Mouse (Mus musculus) cerebellum, adult 11-12 months (tissue): ENCODE data around the gene Rfx4.

Experiments used
- DNase-seq: peaks from one replicate; pipeline ENCODE4 v3.0.0; 2022

The Rfx4 gene

DNA sequence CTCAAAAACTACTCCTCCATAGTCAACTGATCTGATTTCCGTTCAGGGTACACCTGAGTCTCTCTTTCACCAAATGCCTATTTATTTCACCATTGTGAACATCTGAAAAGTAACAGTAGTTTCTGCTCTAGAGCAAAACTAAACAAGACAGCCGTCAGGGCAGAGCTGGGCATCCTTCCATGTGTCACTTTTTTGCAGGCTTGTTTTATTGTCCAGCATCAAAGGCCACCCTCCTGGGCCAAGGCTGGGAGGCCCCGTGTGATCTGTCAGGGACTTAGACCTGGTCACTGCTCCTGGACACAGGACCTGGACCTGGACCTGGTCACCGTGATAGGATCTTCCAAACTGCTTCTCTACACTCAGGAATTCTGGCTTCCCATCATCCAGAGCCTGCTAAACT, 116.1 kb downstream of the Rfx4 start:
- DNase-seq = no peak

DNA sequence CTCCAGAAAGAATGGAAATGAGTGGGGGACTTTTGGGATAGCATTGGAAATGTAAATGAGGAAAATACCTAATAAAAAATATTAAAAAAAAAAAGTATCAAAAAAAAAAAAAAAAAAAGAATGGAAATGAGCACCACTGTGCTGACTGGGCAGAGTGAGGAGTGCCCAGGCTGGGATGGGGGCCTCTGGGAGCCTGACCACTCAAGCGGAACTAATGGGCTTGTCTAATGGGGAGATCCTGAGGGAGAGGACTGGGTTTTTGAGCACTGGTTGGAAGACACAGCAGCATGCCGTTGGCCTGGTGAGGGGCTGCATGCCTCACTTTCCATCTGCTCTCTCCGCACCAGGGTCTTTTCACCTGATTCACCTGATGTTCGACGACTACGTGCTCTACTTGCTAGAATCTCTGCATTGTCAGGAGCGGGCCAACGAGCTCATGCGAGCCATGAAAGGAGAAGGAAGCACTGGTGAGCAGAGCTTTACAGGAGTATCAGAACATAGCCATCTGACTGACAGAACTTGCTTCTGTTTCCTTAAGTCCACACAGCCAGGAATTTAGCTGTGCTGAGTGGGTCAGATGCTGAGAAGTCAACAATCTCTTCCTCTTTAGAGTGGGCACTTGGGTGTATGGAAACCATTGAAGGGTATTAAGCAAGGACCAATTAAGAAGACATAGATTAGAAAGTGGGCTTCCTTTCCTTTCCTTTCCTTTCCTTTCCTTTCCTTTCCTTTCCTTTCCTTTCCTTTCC, 124.1 kb downstream of the Rfx4 start:
- DNase-seq = no peak

DNA sequence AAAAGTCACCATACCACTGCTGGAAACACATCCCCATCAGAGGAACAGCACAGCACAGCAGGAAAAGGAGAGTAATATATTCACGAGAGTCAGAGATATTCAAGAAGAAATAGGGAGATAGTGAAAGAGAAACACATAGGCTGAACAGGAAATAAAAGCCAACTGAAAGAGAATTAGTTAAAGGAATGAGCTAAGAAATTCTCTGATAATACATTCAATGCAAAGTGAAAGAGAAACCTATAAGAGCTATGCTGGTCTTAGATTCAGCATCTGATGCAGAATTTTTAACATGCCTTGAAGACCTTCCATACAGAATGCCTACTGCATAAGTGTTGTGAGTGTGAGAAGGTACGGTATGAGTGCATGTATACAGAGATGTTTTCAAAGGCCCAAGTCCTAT, 126.7 kb downstream of the Rfx4 start:
- no peak for DNase-seq

DNA sequence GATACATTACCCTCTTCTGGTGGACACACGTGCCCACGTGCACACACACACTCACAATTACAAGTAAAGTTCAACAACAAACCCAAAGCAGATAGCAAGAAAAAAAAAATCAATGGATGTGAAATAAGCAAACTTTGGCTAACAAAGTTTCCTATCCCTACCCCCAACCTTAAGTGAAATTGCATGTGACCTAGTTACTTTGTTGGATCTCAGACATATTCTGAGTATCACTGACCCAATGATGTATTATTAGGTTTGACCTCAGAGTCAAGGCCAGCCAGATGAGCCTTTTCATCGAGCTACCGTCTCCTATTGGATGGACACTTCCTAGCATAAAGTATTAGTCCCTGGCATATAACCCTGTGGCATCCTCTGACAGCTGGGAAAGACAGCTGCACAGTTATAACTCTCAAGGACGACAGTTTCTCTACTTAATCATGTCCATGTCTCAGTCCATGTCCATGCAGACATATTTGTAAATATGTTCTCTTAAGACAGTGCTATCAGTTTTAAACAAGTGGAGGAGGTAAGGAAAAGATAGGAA, 129.6 kb downstream of the Rfx4 start:
- DNase-seq = no peak

GRCm38 (mm10) chr10:84886221-84886627, 130.4 kb downstream of the Rfx4 start:
- DNase-seq = no peak

- no peak for DNase-seq
Observed at GRCm38 (mm10) chr10:84886785-84887184, 130.9 kb downstream of the Rfx4 start.

DNA sequence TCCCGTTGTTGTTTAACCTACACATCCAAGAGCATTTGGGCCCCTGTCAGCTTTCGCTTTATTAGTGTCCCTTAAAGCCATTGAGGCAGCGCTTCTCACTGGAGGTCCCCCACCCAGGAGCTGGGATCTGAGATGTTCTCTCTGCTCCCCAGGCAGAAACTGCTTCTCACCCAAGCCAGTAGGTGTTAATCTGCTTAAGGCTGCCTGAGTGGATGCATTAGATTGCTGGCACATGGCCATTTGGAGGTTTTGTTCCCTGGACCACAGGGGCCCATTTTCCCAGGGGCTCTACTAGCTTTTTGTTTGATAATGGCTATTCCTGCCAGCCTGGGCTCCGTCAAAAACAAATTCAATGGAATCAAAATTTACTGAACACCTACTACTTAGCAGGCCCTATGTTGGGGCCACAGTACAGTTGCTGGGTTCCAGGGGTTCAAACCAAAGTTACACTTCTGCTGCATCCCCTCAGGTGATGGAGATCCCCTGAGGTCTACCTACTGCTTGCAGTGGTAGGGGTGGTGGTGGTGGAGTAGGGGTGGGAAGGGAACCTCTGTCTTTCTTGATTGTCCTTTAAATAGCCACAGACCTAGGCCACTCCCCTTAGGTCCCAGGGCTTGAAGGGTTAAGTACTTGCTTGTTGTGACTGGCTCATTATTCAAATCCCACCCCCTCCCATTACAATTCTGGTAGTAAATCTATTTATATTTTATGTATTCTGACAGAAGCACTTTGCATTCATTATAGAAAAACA, 133.4 kb downstream of the Rfx4 start:
- DNase-seq = no peak

DNA sequence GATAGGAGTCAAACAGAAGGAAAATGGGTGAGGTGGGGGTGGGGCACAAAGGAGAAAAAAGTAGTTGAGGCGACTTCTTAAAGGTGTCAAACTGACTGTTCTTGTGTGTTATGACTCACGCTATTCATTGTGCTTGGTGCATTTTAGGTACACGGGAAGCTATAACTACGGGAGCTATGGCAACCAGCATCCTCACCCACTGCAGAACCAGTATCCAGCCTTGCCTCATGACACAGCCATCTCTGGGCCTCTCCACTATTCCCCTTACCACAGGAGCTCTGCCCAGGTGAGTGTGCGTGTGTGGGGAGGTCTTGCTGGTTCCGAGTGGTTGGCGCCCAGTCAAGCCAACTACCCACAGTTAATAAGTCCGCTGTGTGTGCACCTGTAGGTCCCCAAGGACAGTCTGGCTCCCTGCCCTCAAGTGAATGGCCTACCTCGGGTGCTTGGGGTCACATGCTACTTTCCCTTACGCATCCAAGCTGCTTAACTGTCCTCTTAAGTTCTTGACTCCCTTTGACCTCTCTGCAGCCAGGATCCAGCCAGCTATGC, 140.0 kb downstream of the Rfx4 start:
- DNase-seq = no peak

DNA sequence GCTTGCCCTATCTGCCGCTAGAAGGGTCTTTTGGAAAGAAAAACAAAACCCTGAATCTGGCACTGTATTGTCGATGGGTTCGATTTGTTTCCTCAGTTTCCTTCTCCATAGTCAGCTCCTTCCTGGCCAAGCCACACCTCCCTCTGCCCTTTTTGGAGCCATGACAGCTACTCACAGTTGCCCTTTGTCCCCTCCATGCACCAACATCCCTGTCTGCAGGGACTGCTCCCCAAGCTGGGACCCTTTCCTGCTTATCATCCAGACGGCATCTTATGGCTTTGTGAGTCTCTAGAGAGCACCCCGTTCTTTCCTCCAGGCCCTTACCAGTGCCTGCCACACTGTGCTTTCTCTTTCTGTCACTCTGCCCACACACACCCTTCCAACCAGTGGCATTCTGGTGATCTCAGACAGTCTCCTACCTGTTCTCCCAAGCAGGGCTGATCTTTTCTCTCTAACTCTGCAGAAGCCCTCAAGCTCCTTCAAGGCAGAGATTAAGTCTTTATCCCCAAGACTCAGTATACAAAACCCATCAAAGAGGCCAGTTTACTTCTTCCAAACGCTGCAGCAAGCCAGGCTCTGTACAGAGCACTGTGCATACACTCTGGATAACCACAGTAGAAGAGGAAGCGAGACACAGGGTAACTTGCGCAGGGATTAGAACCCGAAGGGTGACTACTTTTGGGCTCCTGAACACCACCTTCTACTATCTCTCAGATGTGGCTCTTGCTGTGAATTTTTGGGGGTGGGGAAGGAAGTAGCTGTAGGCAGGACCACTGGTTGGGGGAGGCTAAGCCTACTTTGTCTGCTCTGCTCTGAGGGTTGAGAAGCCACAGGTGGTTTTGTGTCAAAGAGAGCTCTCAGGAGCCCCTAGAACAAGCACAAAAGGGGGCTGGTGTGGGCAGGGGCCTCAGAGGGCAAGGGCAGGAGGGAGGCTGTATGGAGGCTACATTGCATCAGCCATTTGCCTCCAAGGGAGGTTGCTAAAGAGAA, 141.4 kb downstream of the Rfx4 start:
- no peak for DNase-seq

- DNase-seq = no peak
Observed at GRCm38 (mm10) chr10:84898144-84898979, 142.5 kb downstream of the Rfx4 start.

GRCm38 (mm10) chr10:84901676-84902075, 145.8 kb downstream of the Rfx4 start:
- no peak for DNase-seq

DNA sequence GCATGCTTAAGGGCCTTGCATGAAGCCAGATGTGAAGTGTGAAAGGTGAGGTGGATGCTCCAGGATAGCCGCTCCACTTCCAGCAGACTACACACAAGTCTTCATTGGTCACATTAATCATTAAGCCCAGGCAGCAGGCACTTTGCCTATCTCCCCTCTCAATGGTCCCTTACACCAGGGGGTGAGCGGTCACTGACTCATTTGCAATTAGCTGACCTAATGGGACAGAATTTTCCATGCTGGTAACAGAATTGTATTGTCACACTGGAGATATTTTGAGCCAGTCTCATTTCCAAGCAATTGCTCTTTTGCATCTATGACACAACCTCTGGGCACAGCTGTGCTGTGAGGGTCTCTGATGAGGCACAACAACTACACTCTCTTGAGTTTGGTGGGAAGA, 146.4 kb downstream of the Rfx4 start:
- no peak for DNase-seq

DNA sequence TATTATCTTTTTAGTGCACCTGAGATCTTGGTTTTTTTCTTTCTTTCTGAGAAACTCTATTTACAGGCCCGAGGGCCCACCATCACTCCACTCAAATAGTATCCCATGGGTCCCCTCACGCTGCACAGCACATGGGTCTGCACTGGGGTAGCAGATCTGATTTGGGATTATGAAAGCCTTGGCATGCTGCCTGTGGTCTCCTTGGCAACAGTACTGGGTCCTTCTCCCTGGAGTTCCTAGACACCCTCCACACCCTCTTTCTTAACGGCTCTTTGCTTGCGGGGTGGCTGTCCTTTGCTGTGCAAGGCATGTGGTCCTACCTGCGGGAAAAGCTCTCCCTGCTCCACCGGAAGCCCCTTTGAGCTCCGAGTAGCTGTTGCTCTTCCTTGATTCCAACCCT, 147.4 kb downstream of the Rfx4 start:
- no peak for DNase-seq

DNA sequence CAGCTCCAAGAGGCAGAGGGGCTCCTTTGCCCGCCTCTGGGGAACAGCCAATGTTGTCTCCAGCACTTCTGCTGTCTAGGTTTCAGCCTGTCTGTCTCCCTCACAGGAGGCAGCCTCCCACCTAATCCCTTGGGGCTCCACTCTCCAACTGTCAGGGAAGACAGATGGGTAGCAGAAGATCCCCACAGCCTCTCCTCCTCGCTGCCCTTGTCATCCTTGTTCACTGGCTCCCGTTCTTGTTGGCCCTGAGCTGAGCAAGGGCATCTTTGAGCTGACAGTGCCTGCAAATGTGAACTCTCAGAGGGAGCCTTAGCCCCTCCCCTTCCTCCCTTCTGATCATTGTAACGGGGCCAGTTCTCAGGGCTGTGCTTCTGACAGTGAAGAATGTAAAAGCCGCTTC, 147.9 kb downstream of the Rfx4 start:
- no peak for DNase-seq

DNA sequence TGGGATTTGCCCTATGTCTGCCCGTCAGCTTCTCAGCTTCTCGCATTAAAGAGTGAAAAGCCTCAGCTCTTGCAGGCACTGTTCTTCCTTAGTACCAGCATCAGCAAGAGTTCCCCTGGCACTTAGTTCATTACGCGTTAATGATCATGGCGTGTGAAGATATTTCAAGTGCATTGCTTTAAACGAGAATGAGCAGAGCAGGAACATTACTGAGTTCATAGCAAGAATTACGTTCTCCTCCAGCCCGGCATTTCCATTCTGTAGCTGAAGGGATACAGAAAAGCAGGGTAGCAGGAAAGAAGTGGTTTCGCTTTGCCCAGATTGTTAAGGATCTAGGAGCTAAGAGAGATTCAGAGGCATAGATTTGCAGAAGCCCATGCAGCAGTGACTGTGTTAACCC, 151.0 kb downstream of the Rfx4 start:
- DNase-seq = no peak

- DNase-seq = no peak
Observed at GRCm38 (mm10) chr10:84908006-84908405, 152.1 kb downstream of the Rfx4 start.

DNA sequence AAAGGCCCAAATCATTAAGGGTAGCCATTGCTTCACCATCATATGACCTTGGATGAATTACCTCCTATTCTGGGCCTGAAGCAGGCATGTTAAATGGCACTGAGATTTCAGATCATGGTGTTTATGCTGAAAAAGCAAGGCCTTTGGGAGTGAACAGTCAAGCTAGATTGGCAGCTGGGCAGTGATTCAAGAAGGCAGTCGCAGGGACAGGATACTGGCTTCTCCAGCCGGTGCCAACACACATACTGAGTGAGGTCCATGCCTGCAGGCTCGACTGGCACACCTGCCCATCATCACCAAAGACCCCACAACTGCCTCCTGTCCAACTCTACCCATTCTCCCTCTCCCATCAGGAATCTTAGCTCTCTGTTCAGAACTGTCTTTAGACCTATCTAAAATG, 152.6 kb downstream of the Rfx4 start:
- DNase-seq = no peak

DNA sequence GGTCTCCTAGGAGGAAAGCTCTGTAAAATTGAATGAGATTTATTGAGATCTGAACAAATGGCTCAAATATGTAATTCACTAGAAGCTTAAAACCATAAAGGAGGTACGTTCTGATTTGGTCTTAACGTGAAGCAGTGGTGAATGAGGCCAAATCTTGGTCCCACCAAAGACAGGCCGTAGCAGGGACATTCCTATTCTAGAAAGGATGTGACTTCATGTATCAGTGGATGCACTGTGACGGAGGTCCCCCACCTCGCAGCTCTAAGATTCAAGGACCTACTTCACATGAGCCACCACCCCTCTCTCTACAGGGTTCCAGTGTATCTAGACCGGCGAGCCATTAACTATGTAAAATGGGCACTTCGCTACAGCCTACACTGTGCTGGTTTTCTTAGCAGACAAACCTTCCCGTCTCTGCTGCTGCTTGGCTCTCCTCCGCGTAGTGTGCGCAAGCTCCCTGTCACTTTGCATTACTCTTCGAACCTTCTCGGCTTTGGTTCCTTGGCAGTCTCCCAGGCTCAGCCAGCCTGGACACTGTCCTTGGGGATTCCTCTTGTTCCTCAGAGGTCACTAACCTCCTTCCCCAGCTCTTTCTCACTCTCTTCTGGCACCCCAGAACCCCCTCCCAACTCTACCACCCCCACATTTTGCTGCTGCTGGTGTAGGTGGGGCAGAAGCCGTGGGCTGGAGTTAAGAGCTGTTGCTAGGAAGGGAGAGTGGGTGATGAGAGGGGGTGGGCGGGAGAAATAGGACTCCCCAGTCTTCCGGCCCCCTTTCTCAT, 153.3 kb downstream of the Rfx4 start:
- DNase-seq = no peak

GRCm38 (mm10) chr10:84910194-84910593, 154.3 kb downstream of the Rfx4 start:
- no peak for DNase-seq

DNA sequence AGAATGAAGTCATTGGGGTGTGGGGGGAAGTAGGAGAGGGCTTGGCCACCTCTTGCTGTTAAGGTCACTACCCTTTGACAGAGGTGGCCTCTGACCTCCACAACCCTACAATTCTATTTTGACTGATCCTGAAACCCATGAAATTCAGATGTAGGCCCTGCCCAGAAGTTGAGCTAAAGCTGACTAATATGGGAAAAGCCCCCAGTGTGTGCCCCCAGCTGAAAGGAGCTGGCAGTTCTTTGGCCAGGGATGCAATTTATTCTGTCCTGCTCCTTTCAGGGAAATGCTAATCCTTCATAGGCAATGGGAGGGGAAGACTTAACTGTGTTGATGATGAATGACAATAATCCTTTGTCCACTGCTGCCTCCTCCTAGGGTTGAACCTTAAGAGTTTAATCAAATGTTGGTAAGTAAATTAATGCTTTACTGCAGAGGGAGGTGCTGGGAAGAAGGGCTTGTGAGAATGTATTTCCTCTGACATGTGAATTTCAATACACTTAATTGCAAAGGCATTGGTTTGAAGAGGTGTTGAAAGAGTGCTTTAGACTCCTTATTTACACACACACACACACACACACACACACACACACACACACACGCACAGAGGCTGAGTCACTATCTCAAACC, 155.0 kb downstream of the Rfx4 start:
- no peak for DNase-seq
